24 mouse cellular contexts compared by ENCODE assay signal in genomic region chr9:78365850-78366544, GRCm38 (mm10). TPM values are rescaled to one million over a fixed set of nuclear protein-coding genes. Genes with fewer than 3 reads are reported as not detected.
DNase-seq lines count a peak whose midpoint lies in the region; ATAC-seq and TF ChIP-seq lines count a peak whose summit lies in the region.
"Had no signal": no experiment of that assay in that cellular context is flagged by ENCODE, and none has a peak within 500 bp of the region (broad histone marks: within the 10 kb centered on the region; RNA-seq: fewer than 3 reads in every experiment).

No protein-coding gene starts in this region.

- TF ChIP-seq POLR2A in ES-Bruce4 (IDR thresholded peaks at IDR 0.05; ENCODE audit: insufficient read depth, low read length), result peak; percentile 46

- no peaks in the 10 kb centered on the region for H3K9me3 ChIP-seq in ES-Bruce4 (replicated peaks; ENCODE audit: control insufficient read depth, insufficient read depth, low read length, poor library complexity, severe bottlenecking)
- H3K9me3 ChIP-seq: embryonic facial prominence, embryonic 13.5 days; forebrain, embryonic 12.5 days; heart, embryonic 13.5 days; hindbrain, embryonic 15.5 days had no signal

- no peaks in the 10 kb centered on the region for H3K27me3 ChIP-seq in ES-Bruce4 (ENCODE audit: control insufficient read depth, insufficient read depth, low read length, poor library complexity, severe bottlenecking)
- H3K27me3 ChIP-seq: embryonic facial prominence, embryonic 13.5 days; forebrain, embryonic 12.5 days; heart, embryonic 13.5 days; hindbrain, embryonic 15.5 days had no signal

- peak overlapping the region; percentile 92 for H3K27ac ChIP-seq in ES-Bruce4 (ENCODE audit: insufficient read depth, low read length)
- H3K27ac ChIP-seq: embryonic facial prominence, embryonic 13.5 days; forebrain, embryonic 12.5 days; heart, embryonic 13.5 days; hindbrain, embryonic 15.5 days had no signal

- H3K9ac ChIP-seq in ES-Bruce4 (ENCODE audit: low read depth, poor library complexity, severe bottlenecking), result peak overlapping the region; percentile 95
- H3K9ac ChIP-seq: embryonic facial prominence, embryonic 13.5 days; forebrain, embryonic 12.5 days; heart, embryonic 13.5 days; hindbrain, embryonic 15.5 days had no signal

- no peaks in the 10 kb centered on the region for H3K36me3 ChIP-seq in ES-Bruce4 (ENCODE audit: control insufficient read depth, insufficient read depth, low read length, poor library complexity, severe bottlenecking)
- H3K36me3 ChIP-seq: embryonic facial prominence, embryonic 13.5 days; forebrain, embryonic 12.5 days; heart, embryonic 13.5 days; hindbrain, embryonic 15.5 days had no signal

- peak; percentile 61; the same call in 1 of the 2 replicates for ATAC-seq in megakaryocyte-erythroid progenitor cell, adult 5-6 weeks (replicated peaks; ENCODE audit: low FRiP score, low TSS enrichment, poor library complexity, severe bottlenecking)
- ATAC-seq: forebrain, embryonic 16.5 days; inflammation-experienced regulatory T-cells, adult 6 months had no signal

- TF ChIP-seq CTCF in ES-Bruce4 (IDR thresholded peaks at IDR 0.05; ENCODE audit: low read depth, low read length), result no peak

- peak overlapping the region; percentile 69 for H3K4me3 ChIP-seq in ES-Bruce4 (ENCODE audit: low read depth, low read length)
- H3K4me3 ChIP-seq: embryonic facial prominence, embryonic 13.5 days; forebrain, embryonic 12.5 days; heart, embryonic 13.5 days; hindbrain, embryonic 15.5 days had no signal

- DNase-seq in 416B (ENCODE audit: low read depth) (peak; percentile 59), R1 (ENCODE audit: low read depth, low spot score) (peak; percentile 75)
- no peak for DNase-seq in gastrocnemius, adult 8-10 months (ENCODE audit: low spot score in 2 of 2)
- no peak for DNase-seq in spleen, postnatal 10 days (ENCODE audit: low spot score in 2 of 2)
- DNase-seq: adrenal gland, postnatal 14 days; cerebellum, adult 2 months; cerebellum, postnatal 10 days; gastrocnemius, postnatal 14 days; heart, adult 11 months; heart, postnatal 36 days; kidney, adult 18-20 months had no signal

- peaks cover 2% of the 10 kb centered on the region for H3K4me1 ChIP-seq in ES-Bruce4 (ENCODE audit: control insufficient read depth, insufficient read depth, low read length)
- H3K4me1 ChIP-seq: embryonic facial prominence, embryonic 13.5 days; forebrain, embryonic 12.5 days; heart, embryonic 13.5 days; hindbrain, embryonic 15.5 days had no signal

- TF ChIP-seq EP300 in ES-Bruce4 (IDR thresholded peaks at IDR 0.05; ENCODE audit: insufficient read depth, low read depth, low read length), result peak; percentile 82; the same call in 1 of the 2 replicates

RNA-seq across cellular contexts. Expression of gene Dppa5a, which starts 2.0 kb away (rescaled TPM):
- 5,317 and 5,424 TPM in 2 replicates for polyA plus RNA-seq in ES-Bruce4 (2011; ENCODE audit: insufficient read depth, insufficient read length, low read depth, missing spikeins)
- not detected in 2 replicates for total RNA-seq in megakaryocyte-erythroid progenitor cell, adult 5-6 weeks (2014; fragmentation: Nextera tagmentation)
- not detected in 2 replicates for total RNA-seq in megakaryocyte-erythroid progenitor cell, adult 5-6 weeks (2017)
- not detected for total RNA-seq in gastrocnemius, adult 8-10 months (2022)
- total RNA-seq: adrenal gland, adult 18-20 months; adrenal gland, postnatal 14 days; gastrocnemius, postnatal 14 days; heart, postnatal 36 days had no signal
- polyA plus RNA-seq: cortical plate, adult 2 months; heart, embryonic 13.5 days; heart, postnatal 0 days; inflammation-experienced regulatory T-cells, adult 6 months had no signal

RNA-seq across cellular contexts. Expression of gene Gsta2, which starts 10.4 kb away (rescaled TPM):
- not detected in 2 replicates for polyA plus RNA-seq in ES-Bruce4 (2011; ENCODE audit: insufficient read depth, insufficient read length, low read depth, missing spikeins)
- total RNA-seq in megakaryocyte-erythroid progenitor cell, adult 5-6 weeks (2014; fragmentation: Nextera tagmentation), result not detected in 2 replicates
- not detected in 2 replicates for total RNA-seq in megakaryocyte-erythroid progenitor cell, adult 5-6 weeks (2017)
- total RNA-seq in gastrocnemius, adult 8-10 months (2022), result not detected
- total RNA-seq: gastrocnemius, postnatal 14 days had no signal
- polyA plus RNA-seq: cerebellum, adult 2 months; forebrain, embryonic 12.5 days; forebrain, embryonic 16.5 days; frontal cortex, adult 2 months; heart, embryonic 13.5 days; heart, postnatal 0 days; hindbrain, embryonic 11.5 days; hindbrain, embryonic 15.5 days; inflammation-experienced regulatory T-cells, adult 6 months had no signal

RNA-seq across cellular contexts. Expression of gene Ooep, which starts 12.5 kb away (rescaled TPM):
- polyA plus RNA-seq in ES-Bruce4 (2011; ENCODE audit: insufficient read depth, insufficient read length, low read depth, missing spikeins), result 75.0 and 86.4 TPM in 2 replicates
- total RNA-seq in megakaryocyte-erythroid progenitor cell, adult 5-6 weeks (2014; fragmentation: Nextera tagmentation), result not detected in 2 replicates
- not detected in 2 replicates for total RNA-seq in megakaryocyte-erythroid progenitor cell, adult 5-6 weeks (2017)
- total RNA-seq in gastrocnemius, adult 8-10 months (2022), result not detected
- total RNA-seq: adrenal gland, adult 18-20 months; adrenal gland, postnatal 14 days; heart, postnatal 36 days had no signal
- polyA plus RNA-seq: inflammation-experienced regulatory T-cells, adult 6 months had no signal

RNA-seq across cellular contexts. Expression of gene Ddx43, which starts 29.6 kb away (rescaled TPM):
- polyA plus RNA-seq in ES-Bruce4 (2011; ENCODE audit: insufficient read depth, insufficient read length, low read depth, missing spikeins), result 2.8 and 4.9 TPM in 2 replicates
- total RNA-seq in megakaryocyte-erythroid progenitor cell, adult 5-6 weeks (2014; fragmentation: Nextera tagmentation), result not detected in 2 replicates
- total RNA-seq in megakaryocyte-erythroid progenitor cell, adult 5-6 weeks (2017), result not detected in 2 replicates
- not detected for total RNA-seq in gastrocnemius, adult 8-10 months (2022)
- total RNA-seq: adrenal gland, adult 18-20 months; adrenal gland, postnatal 14 days; gastrocnemius, postnatal 14 days; heart, postnatal 36 days had no signal
- polyA plus RNA-seq: heart, postnatal 0 days had no signal

RNA-seq across cellular contexts. Expression of gene Omt2b, which starts 38.6 kb away (rescaled TPM):
- not detected in 2 replicates for polyA plus RNA-seq in ES-Bruce4 (2011; ENCODE audit: insufficient read depth, insufficient read length, low read depth, missing spikeins)
- not detected in 2 replicates for total RNA-seq in megakaryocyte-erythroid progenitor cell, adult 5-6 weeks (2014; fragmentation: Nextera tagmentation)
- total RNA-seq in megakaryocyte-erythroid progenitor cell, adult 5-6 weeks (2017), result not detected in 2 replicates
- not detected for total RNA-seq in gastrocnemius, adult 8-10 months (2022)
- total RNA-seq: adrenal gland, adult 18-20 months; adrenal gland, postnatal 14 days; gastrocnemius, postnatal 14 days; heart, postnatal 36 days had no signal
- polyA plus RNA-seq: cerebellum, adult 2 months; cortical plate, adult 2 months; embryonic facial prominence, embryonic 13.5 days; forebrain, embryonic 12.5 days; forebrain, embryonic 16.5 days; frontal cortex, adult 2 months; heart, embryonic 13.5 days; heart, postnatal 0 days; hindbrain, embryonic 11.5 days; hindbrain, embryonic 15.5 days; inflammation-experienced regulatory T-cells, adult 6 months had no signal

Comparison
In these comparisons a context has a peak if more than half of its experiments do, and no peak if none do; other contexts are left out.
1. DNase-seq: peak in 416B (single experiment) and R1 (single experiment); none in gastrocnemius, adult 8-10 months (0 of 2) and spleen, postnatal 10 days (0 of 2).